Mouse (Mus musculus) heart, adult 11 months (tissue): ENCODE data around the gene Lsamp.
A peak's percentile ranks its signal among the peaks of the same experiment; 100 is the strongest.

Source experiments
- DNase-seq: peaks from one replicate; pipeline ENCODE4 v3.0.0; 2022

Gene Lsamp

DNA sequence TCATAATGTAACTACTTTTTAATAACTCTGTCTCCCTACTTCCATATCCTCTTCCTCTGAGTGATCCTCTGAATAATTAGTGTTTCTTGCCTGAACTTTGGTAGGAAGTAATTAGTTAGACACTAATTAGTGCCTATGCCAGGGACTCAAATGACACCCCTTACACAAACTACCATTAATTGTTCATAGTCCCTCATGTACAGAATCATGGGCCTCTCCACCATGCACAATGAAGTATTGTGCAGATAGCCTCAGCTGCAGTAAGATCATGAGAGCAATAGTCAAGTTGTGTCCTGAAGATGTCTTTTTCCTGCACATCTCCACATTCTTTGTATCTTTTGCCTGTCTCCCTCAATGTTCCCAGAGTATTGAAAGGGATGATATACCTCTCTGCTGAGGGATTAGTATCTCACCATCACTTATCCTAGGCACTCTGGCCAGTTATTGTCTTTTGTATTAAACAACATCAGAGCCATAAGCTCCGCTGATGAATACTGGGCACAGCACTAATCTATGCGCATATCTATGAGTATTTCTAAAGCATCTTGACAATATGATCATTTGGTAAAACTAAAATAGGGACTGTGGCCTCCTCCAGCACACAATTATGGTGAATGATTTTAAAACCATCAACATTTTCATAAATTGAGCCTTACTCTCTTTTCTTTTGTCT, 1292.0 kb downstream of the Lsamp start:
- no peak for DNase-seq

DNA sequence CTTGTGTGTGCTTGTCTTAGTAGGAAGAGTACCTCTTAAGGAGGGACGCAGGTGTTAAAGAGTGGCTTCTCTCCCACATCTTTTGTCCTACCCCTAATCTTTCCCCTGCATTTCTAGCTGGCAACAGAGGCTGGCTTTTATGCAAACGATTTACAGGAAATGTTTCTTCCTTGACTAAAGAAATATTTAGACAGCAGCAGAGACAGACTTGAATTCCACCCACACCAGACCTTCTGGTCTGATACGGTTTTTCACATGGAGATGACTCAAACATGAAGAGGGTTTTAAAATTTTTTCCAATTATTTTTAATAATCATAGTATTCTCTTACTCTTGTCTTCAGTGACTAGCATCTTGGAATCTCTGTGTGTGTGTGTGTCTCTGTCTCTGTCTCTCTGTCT, 1333.8 kb downstream of the Lsamp start:
- DNase-seq = no peak

DNA sequence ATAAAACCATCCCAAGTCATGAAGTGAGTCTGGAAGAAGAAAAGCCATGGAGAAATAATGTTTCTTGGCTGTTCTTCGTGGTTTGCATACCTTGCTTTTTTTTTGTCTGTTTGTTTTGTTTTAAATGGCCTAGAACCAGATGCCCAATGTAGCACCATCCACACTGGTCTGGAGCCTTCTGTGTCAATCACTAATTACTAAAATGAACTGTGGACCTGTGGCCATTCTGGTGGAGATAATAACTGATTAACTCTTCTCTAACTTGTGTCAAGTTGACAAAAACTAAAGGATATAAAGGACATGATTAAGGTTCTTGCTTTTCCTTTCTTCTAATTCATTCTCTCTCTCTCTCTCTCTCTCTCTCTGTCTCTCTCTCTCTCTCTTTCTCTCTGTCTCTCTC, 1359.3 kb downstream of the Lsamp start:
- DNase-seq = no peak

DNA sequence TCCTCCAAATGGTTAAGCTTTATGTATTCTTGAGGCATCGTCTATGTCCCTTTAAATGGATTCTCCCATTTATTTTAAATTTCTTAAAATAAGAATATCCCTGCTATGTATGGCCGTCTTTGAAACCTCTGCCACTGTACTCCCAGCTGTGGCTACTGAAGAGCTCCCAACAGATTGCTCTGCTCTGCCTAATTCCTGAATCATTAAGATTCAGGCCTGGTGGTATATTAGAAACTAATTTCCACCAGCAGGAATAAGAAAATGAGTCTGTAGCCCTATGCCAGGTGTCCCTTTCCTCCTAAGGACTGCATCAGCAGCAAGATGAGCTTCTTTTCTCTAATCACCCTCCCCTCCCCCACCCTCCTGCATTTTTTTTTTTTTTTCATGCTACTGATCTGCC, 1381.0 kb downstream of the Lsamp start:
- no peak for DNase-seq

DNA sequence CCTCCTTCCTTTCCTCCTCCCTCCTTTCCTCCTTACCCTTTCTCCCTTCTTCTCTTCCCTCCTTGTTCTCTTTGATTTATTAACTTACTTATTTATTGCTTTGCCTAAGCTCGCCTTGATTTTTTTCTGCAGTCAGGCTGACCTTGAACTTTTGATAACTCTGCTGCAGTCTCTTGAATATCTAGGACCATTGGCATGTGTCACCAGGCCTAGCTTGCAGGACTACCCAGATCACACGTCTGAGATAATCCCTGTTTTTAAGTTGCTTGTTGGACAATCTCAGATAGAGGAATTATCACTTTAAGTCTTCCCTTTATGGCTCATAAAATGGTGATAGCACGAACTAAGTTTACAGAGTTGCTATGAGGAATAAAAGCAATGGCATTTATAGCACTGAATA, 1399.5 kb downstream of the Lsamp start:
- no peak for DNase-seq

DNA sequence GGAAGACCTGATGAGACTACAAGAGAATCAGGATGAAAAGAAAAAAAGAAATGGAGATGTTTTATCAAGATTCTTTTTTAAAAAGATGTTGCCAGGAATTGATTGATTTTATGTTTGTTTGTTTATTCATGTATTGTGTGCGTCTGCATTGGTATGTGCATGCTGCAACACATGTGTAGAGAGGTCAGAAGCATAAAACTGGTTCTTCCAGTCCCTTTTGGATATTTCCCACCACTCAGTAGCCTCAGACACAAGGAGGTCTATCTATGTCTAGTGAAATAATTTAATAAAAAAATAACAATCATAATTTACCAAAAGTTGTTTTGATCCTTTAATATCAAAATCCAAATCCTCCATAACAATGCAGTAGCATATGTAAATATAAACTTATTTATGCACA, 1400.1 kb downstream of the Lsamp start:
- no peak for DNase-seq

DNA sequence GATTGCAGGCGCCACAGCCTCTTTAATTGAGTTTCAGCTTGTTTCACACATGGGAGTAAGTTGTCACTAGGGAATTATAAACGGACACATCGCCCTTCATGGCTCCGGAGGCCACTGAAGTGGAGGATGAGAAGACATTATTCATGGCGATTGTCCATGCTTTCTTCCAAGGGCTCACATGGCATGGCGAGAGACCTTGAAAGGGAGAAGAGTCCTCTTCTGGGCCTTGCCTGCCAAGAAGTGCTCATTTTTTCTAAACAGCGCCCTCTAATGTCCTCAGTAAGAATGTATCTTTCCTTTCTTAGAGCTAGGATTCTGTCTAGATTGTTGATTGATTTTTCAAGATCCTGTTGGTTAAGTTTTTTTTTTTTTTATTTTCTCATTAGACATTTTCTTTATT, 1424.7 kb downstream of the Lsamp start:
- DNase-seq = no peak

DNA sequence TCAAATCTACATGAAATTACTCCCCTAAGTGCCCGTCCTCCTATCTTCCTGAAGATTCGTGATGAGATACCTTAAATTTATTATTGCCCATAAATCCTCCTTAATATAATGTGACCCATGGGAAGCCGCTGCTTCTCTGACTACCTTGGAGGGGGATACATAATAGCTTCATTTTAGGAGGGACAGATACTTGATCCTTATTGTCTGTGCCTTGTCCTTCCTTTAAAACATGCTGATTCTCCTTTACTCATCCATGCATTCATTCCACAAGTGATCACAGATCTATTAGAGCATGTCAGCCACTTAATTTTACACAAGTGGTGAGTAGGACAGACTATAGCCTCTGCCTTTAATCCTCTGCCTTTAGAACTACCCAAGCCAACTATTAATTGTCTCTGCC, 1426.5 kb downstream of the Lsamp start:
- no peak for DNase-seq

DNA sequence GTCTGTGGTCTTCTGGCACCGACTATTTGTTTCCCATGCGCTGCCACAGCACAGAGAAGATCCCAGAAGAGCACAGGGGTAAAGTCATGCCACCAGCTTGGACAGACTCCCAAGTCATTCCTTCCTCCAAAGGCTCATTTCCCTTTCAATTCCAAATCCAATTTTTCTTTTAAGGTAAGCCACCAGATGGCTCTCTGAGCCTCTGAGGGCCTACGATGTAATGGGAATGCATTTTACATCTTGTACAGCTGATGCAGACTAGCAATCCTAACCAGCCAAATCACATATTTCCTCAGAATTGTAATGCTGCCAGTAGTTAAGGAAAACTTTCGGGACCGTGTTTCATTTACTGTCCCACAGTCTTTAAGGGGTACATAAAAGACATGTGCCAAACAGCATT, 1433.2 kb downstream of the Lsamp start:
- no peak for DNase-seq

DNA sequence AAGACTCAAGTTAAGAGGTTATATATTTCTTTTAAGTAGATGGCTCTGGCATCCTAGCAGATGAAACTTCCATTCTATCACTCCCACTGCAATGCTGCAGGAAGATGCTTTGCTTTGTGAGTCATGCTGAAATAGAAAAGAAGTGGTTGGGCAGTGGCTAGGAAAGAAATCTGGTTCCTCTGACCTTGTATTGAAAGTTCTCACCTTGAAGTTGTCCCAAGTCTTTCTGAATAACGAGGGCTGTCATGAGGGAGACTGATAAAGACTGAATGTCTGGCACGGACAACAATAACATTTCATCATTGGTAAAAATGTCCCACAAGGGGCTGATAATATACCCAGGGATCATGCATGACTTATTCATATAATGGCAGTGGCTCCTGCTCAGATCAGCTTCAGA, 1483.2 kb downstream of the Lsamp start:
- no peak for DNase-seq

DNA sequence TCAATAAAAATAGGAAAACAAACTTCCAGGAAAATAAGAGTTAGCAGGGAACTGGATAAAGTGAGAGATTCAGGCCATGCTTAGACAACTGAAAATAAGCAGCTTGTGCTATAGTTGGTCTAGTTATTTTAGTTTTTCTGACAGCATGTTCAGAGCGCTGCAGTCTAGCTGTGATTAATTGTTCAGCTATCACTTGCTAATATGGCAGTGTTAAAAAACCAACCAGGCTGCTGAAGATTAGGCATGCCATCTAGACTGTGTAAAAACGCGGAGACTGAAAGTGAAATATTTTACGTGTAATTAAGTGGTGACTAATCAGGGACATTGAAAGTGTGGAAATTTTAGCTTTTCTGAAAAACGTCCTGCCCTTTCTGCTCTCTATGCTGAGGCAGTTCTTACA, 1494.5 kb downstream of the Lsamp start:
- no peak for DNase-seq

DNA sequence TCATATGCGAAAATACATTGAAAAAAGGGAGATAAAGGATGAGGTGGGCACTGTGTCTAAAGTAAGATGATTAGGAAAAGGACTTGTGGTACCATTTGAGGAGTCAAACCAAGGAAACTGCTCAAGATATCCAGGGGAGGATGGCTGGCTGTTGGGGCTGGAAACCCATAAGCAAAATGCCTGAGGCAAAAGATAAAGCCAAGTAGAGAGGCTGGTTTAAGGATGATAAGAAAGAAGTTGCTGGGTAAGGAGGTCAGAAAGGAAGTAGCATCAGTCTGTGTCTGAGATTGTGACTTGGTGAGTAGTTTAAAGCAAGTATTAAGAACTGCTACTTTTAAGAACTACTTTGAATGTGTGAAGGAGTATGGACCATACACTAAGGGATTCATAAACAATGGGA, 1497.7 kb downstream of the Lsamp start:
- DNase-seq = no peak

DNA sequence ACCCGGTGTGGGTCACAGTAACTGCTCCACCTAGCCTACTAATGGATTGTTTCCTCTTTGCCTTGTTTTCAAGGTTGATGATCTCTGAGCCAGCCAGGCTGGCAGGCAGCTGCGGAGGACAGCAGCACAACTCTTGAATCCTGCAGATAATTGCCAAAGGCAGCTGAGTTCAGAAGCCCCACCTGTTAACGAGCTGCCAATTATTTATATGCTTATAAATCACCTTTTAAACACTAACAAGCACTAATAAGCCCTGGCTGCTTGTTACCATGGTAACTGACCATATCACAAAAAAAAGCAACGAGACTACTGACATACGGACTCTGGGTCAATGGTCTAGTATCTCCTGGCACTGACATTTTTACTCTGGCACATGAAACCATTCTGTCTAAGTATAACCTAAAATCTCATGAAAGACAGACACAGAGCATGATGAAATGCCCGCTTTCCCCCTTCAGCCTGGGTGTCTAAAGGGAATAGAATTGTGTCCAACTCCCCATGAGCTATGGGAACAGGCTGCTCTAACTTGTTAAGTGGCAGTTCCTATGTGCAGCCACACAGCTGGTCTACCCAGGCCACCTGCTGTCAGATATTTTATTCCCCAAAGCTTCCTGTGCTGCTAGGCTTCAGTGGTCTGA, 1526.9 kb downstream of the Lsamp start:
- DNase-seq = peak; percentile 79

DNA sequence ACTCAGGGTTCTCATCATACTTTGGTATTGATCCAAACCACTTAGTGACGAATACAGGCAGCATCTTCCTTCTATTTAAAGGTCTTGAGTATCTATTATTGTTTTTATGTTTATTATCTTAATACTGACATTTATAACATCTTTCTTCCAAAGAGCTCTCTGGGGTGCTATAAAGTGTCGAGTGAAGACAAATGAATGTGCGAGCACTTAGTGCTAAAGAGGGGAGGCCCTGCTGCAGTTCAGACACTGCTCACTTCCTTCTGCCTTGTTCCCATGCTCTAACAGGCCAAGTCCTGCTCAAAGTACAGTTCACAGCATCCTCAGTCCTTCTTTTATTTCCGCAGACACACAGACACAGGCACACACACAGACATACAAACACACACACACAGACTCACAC, 1537.4 kb downstream of the Lsamp start:
- no peak for DNase-seq

DNA sequence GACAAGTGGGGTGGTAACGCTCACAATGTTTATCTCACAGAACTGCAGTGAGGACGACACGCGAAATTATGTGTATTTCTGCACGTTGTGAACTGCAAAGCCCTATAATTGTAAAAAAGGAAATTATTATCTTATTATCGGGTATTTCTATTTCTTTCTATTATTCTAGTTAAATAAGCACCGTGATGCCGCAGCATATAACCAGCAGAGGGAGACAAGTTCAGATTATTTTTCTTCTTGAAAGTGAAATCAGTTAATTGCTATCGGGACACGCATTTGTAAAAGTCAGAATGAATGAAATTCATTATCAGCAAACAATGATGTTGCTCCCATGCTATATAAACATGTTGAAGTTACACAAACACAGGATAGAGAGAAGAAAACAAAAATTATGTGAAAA, 1540.1 kb downstream of the Lsamp start:
- DNase-seq = peak; percentile 76

DNA sequence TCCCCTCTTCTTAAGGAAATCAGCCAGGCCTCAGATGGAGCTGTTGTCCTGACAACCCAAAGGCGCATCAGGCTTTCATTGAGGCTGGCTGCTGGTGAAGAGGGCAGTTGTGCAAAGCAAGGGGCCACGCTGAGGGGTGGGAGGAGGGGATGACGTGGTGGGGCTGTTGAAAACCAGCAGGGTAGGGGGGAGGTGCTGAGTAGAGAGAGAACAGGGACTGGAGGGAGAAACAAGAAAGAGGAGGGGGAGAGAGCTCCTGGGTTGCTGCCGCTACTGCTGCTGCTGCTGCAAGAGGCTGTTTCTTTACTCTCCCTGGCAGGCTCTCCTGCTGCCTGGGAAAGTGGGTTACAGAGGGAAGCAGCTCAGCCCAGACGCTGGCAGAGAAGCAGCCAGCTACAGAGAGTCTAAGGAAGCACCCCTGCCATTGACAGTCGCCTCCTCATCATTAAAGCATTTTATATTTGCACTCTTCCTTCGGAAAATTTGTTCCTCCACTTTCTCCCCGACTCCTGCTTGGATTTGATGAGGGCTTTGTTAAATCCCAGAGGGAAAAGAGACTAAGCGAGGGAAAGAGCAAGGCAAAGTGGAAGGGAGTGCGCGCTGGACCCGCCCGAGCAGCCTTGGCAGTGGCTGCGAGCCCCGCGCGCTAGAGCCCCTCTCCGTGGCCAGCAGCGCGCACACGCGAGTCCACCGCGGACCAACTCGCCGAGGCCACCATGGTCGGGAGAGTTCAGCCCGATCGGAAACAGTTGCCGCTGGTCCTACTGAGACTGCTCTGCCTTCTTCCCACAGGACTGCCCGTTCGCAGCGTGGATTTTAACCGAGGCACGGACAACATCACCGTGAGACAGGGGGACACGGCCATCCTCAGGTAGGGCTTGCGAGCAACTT, 1548.7 kb downstream of the Lsamp start:
- DNase-seq = peak; percentile 90

DNA sequence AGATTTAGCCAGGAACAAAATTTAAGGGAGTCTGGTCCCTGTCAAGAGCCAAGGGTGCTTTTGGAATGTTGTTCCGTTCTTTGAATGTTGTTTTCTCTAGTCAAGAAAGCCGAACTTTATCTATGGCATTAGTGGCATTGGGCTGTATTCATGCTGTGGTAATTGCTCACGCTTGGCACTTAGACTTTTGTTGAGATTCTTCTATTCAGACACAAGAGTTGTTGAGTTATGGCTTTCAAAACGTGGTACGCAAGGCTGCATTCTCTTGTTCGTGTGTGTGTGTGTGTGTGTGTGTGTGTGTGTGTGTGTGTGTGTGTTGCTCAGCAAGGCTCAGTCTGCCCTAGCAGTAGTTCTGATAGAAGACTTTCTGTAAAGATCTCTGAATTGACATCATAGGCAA, 1549.5 kb downstream of the Lsamp start:
- DNase-seq = no peak

DNA sequence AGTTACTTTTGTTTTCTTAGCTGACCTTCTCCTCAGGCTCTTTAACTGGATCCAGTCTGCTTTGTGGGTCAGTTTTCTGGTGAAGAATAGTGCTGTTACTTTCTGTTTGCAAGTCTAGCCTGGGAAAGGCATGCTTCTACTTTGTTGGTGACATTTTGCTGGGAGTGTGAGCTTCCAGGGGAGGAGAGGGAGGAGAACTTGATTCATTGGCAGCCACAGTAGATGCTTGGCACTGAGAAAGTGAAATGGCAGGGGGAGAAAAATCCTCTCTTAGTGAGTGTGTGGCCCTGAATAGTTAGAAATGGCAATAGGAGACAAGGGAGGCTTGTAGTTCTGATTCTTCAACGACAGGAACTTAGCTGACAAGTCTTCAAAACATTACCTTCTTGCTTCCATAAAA, 1551.6 kb downstream of the Lsamp start:
- no peak for DNase-seq

DNA sequence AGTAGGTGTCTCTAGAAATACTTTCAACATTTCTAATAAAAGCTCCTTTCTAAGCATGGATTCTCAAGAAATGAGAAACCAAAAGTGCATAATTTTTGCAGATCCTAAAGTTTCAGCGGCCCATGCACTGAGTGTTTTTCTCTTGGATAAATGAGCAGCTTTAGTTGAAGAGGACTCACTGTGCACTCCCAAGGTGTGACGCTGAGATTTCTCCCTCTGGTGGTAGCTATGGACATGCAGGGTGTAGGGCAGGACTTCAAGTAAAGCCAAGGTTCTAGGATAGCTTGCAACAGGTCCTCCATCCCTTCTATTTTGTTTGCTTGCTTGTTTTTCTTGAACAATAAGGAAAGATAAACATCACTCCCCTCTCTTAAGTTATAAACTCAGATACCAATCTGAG, 1558.5 kb downstream of the Lsamp start:
- no peak for DNase-seq

DNA sequence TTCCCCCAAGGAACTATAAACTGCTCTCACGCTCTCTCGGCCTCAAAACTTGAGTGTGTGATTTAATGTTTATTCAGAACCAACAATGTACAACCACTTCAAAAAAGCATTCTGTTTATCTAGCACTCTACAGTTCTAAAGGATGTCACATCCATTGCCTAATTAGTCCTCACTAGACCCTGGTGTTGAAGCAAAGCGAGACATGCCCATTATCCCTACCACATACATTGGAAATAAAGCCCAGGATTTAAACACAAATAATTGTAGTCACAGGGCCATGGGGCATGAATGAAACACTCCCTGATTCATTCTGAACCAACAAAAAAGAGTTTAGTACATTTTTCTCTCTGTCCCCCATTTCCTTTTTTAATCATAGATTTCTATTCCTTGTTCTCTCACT, 1567.0 kb downstream of the Lsamp start:
- no peak for DNase-seq

DNA sequence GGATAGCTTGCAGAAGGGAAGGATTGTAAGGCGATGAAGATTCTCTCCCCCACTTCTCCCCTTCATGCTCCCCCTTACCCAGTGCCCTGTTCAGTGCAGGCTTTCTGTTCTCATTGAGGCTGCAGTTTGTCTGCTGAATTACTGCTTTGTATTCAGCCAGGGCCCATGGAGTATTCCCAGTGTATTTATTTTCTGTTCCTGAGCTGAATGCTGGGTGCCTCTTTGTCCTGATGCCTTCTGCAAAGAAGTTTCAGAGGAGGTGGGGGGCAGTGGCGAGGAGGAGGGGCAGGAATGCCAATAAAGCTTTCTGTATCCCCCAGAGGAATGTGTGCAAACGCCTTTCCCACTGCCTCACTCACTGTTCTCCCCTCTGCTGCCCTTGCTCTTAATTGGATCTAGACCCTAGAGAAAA, 1567.7 kb downstream of the Lsamp start:
- no peak for DNase-seq

DNA sequence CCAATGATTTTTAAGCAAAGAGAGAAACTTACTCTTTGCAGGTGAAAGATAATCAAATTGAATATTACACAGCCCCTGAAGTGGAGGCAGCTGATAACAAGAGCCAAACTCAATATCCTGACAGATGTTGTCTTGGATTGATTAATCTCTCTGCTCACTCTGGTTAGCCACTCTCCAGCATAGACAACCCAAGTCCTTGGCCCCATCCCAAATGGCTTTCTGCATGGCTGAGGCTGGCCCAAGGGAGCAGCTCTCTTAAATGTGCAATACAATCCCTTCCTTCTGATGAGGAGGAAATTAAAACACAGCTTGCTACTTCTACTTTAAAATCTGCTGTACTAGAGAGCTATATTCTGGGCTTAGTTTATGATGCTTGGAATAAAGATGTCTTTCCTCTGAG, 1572.9 kb downstream of the Lsamp start:
- DNase-seq = peak; percentile 94

DNA sequence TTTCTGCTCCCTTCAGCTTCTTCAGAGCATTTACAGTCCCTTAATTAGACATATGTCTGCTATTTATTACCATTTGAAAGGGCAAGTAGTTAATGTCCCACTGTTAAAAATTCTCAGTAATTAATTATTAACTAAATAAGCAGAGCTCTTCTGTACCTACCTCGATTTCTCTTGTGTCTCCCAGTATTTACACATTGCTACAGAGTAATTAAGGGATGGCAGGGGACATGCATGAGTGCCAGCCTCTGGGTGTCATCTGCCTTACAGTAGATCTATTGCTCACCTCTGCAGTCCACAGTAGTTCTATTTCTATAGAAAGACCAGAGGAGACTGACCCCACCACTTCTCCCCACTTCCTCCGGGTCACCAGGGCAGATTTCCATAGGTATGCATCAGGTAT, 1581.1 kb downstream of the Lsamp start:
- DNase-seq = no peak

DNA sequence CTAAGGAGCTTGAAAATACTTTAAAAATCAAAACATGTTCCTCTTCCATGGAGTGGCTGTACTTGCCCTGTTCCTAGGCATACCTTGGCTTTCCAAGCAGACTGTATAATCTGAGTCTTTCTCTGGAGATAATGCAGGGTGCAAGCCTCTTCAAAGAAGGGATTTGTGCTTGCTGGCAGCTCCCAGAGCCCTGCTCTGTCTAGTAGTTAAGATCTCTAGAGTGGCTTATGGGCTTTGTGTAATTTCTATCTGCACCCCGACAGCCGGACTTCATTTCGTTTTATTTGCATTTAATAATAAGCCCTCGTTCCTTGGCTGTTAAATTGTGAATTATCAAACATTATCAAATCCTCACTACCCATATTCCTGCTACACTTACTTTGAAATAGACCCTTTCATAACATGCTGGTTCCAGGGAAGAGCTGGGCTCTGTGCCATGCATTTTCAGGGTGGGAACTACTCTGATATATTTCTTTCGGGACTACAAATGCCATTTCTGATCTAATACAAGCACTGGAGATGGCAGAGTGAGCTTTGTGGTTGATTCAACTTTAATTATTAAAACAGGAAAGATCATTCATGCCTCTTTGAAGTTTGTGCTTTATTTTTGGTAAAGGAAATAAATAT, 1604.6 kb downstream of the Lsamp start:
- no peak for DNase-seq
